Mouse (Mus musculus) embryo, embryonic 11.5 days (tissue): Measurements from ENCODE around the gene Scg2.

Experiments used
- DNase-seq: peaks from one replicate; pipeline ENCODE4 v3.0.0-alpha.2; 2012; ENCODE audit warnings: low read depth, low spot score

Scg2 gene

DNA sequence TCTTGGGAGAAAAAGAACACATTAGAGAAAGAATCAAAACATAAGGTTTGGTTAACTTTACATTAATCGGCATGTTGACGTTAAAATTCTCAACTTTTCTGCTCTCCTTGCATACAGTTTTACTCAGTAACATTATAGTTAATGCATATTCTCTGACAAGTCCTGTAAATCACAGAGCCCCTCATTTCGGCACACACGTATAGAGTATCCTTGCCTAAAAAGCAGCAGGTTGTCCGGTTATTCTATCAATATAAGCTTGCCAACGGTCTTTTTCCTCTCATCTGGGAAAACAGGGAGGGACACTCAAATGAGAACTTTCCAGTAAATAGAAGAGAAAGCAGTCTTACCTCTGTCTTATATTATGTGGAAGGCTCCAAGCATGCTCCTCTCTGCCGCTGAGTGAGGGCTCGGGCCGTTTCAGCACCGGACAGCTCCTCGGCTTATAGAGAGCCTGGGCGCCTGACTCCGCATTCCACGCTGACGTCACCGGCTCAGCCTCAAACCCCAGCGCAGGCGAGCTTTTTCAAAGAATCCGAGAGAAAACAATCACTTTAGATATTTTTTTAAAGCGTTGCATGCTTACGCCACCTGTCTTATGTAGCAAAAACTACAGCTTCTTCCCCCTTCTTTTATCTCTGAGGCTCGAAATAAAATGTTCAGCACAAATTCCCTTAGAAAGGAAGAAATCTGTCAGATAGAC is at the start of gene Scg2:
TSS of gene Scg2 (minus strand) at position 512 of the 700 bp plus-strand sequence.
- DNase-seq = peak; percentile 88

DNA sequence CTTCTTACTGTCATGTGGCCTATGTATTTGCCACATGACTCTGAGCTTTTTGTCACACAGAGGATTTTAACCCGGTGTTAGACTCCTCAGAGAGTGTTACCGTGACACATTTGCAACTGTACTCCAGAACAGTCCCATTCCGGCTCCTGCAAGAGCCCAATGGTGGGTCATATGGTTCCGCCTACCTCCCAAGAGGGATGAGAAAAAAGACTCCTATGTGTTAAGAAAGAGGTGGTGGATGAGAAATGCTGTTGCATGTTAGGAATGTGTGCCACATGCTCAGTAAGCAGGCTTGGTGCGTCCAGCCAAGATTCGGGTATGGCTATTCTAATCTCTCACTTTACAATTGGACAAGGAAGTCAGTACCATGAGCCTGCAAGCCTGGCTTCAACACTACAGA is 45.6 kb upstream of the Scg2 start:
- no peak for DNase-seq

DNA sequence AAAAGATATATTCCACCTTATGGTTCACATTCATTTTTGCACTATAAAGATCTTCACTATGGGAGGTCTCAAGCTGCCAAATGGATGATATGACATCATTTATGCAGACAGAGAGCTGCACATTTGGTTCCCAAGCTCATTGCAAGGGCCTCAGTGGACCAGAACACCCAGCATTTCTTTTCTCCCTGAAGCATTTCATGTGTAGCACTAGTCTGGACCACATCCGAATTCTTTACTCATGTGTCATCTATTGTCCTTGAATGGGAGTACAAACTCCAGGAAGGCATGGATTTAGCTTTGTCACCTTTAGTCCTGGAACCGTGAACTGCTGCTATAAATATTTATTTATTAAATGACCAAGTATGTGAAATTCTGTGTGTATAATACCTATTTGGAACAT is 30.9 kb upstream of the Scg2 start:
- DNase-seq = no peak

DNA sequence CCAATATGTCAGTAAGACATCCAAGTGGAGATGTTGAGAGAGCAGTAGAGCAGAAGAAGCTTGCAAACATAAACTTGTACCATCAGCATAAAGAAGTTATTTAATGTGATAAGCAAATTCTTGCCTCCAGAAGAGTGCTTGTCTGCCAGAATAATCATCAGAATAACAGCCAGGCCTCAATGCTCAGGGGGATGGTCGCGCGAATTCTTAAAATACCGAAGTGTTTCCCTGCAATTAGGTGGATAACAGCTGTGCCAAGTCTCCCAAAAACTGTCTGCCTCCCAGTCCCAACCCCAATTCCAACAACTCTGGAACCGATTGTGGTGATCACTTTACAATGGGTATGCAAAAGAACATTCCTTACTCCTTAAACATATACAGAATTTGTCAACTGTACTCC is 30.0 kb upstream of the Scg2 start:
- DNase-seq = no peak

DNA sequence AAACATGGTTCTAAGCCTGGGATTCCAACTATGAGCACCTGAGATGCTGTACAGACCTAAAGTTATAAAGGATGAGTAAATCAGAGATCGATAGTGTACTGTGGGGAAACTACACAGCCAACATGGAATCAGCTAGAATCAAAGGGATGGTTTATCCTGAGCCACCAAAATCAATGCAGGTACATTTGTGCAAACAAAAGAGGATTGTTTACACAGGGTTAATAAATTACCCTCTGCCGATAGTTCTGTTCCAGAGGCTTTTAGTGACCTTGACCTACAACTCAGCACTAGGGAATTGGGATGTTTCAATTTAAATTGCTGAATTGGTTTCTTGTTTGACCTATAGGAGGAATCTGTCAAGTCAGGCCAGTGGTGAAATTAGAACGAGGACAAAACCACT is 26.7 kb upstream of the Scg2 start:
- no peak for DNase-seq

DNA sequence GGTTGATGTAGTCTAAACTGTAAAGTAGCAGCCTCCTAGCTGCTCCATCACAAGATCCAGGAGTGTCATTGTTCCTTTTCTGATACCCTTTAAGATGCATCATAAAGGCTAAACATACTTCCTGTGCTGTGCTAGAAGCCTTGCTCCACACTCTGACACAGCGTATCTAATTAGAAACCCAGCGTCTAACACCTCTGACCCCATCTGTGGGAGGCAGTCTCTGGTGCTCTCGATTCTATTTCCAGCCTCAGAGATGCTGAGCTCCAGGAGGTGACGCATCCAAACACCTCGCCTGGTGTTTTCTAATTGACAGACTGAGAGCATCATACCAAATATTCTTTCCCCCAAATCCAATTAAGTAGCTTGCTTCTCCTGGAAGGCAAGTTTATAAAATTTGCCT is 18.6 kb upstream of the Scg2 start:
- no peak for DNase-seq

DNA sequence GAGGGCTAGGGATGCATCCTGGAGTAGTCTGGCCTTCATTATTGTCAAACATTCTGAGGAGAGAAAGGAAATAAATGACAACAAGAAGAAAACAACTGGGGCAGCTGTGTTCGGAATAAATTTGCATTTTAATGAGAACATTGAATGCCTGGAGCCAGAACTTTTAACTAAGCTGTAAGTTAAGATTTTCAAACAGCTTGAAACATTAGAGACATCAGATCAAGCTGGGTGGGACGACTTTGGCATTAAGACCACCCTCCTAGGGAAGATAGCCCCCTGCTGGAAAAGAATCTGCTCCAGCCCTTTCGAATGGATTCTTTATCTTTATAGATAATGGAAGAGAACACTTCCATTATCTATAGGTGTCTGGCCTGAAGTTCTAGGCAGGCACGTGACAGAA is 14.2 kb upstream of the Scg2 start:
- DNase-seq = no peak

DNA sequence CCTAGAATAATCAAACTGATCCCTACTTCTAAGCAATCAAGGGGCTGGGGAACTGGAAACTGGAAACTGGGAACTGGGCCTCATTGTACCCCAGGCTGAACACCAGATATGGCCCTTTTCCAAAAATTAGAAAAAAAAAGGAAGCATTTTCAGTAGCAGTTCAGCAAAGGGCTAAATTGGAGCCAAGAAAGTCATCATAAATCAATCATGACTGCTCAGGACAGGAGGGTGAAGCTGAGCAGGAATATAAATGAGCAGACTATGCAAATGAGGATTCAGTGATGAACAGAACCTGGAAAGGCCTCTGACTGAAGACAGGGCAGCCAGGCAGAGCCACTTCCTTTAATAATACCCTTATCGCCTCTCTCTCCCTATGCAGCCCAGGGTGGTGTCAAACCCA is 12.4 kb upstream of the Scg2 start:
- no peak for DNase-seq

DNA sequence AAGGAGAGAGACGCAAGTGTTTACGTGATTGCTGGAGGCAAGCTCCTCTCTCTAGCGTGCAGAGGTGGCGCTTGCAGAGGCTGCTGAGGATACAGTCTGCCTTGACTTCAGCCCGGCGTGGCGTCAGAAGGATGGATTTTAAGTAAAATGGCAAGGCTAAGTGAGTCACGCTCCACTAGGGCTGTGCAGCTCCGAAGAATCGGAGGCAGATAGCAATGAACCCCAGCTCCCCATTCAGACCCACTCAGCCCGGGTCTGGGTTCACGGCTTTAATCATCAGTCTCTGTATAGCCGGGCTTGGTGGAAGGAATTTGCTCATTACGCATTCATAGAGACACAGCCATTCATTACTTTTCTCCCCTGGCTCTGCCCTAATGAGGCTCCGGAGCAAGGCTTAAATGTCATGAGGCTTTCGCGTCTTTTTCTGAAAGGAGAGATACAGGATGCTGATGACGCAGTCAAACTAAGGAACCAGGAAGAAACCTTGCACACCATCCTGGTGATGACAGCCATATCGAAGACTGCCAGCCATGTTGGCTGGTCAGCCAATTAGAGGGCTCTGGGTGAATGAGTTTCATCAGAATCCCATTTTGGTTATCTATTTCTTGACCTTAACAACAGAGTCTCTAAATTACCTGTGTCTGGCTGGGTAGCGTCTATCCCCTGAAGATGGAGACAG is 10.6 kb upstream of the Scg2 start:
- DNase-seq = no peak

DNA sequence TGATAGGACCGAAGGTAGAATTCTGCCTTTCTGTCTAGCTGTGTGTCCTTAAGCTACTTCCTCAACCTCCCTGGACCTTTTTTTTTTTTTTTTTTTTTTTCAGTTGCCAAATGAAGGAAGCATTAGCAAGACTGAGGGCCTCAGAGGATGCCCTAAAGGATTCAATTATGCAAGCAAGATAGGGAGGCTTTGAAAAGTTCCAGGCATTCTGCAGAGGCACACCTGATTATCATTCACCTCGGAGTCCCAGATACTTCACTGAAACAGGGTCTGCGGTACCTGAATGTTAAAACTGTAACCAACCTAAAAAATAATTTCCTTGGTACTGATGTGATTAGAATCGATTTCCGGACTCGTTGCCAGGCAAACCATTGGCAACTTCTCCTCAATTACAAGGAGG is 10.0 kb upstream of the Scg2 start:
- DNase-seq = no peak

DNA sequence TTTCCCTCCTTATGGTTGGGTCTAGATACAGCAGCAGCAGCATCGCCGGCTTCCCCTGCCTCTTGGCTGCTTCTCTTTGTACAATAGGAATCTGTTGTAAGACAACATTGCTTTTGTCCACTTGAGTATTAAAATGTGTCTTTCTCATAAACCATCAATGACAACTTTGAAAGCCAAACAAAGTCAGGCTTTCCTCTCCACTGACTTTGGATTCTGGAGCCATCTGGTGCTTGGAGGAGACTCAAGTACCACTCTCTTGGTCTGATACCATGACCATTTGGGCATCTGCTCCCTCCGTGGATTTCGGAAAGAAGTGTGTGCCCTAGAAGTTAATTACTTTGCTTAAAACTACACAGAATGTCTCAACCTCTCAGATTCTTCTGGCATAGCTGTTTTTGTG is 5.7 kb upstream of the Scg2 start:
- DNase-seq = no peak

DNA sequence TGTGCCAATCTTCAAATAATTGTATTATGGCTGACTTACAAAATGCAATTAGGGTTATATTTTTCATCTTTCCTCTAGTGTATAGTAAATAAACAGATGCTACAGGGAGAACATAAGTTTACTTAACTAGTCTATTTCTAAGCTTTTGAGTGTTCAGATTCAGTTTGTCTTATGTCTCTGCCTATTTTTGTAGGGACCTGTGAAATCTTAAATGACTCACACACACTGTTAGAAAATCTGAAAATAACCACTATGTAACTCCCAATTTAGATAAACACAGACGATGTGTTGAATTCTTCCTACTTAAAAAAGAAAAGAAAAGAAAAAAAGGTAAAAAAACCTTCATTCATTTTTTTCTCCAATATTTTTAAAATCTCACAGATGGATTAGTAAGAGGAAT is 2.2 kb downstream of the Scg2 start:
- no peak for DNase-seq

DNA sequence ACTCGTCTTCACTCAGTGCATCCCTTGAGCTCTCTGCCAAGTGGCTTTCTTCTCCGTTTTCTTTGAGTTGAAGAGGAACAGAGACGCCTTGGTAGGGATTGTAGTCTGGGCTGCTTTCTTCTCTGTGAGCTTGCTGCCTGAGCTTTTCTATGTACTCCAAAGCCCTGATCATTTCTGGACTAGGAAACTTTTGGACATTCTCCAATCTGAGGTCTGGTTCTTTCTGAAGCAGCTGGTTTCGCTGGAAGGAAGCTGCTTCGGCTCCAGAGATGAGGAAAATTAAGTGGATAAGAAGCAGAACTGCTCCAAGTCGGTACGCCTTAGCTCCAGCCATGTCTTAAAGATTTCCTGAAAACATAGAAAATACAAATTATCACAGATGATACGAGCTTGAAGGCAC is 3.2 kb downstream of the Scg2 start:
- DNase-seq = no peak

DNA sequence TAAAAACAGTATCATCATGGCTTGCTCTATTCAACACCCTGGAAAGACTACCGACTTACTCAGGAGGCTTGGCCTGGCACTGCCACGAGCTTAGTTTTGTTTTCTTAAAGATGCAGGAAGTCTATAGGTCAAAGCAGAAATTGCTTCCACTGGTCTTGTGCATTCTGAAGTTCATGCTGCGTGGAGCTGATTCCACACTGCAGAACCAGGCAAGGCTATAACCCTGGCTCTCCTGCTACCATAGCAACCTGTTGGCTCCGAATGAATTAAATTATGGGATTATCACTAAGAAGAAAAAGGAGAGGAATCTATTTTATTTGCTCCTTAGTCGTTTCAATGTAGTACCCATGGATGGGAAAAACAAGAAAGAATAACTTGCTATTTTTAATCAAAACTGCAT is 10.9 kb downstream of the Scg2 start:
- DNase-seq = no peak

DNA sequence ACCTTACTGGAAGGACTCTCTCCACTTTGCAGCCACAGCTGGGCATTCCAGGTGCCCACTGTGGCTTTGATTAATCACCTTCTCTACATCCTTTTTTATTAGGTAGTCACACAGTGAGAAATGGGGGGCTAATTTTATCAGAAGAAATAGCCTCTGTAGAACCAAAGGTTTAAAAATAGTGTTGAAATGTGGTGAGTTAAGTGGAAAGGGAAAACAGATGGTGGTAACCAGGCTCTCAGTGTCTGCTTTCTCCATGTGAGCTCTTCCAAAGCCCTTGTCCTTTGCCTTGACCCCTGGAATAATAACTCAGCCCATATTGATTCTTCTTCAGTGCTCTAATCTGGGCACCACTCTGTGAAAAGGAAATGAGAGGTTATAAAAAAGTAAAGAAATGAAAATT is 24.4 kb downstream of the Scg2 start:
- DNase-seq = peak; percentile 16

DNA sequence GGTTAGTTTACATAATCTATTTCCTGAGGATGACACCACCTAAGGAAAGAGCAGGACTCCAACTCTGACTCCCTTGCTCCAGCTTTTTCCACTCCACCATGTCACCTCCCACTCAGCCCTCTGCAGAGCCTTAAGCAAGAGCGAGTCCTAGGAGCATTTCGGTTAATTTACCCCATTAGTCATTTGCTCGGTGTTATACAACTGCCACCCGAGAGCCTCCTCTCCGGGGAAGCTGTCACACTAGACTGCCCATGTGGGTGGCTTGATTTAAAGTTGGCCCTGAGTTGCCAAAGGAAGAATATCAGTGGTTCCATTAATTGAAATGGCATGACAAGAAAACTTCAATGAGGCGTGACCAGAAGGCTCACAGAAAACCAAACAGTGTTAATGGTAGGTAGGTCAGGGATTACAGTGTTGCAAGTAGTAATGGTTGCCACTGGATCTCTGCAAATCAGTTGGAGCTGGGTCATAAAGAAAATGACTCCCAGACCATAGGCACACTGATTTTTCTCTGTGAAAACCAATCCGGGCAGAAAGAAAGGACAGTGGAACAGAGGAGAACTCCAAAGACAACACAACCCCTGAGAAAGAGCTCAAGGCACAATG is 33.5 kb downstream of the Scg2 start:
- no peak for DNase-seq

DNA sequence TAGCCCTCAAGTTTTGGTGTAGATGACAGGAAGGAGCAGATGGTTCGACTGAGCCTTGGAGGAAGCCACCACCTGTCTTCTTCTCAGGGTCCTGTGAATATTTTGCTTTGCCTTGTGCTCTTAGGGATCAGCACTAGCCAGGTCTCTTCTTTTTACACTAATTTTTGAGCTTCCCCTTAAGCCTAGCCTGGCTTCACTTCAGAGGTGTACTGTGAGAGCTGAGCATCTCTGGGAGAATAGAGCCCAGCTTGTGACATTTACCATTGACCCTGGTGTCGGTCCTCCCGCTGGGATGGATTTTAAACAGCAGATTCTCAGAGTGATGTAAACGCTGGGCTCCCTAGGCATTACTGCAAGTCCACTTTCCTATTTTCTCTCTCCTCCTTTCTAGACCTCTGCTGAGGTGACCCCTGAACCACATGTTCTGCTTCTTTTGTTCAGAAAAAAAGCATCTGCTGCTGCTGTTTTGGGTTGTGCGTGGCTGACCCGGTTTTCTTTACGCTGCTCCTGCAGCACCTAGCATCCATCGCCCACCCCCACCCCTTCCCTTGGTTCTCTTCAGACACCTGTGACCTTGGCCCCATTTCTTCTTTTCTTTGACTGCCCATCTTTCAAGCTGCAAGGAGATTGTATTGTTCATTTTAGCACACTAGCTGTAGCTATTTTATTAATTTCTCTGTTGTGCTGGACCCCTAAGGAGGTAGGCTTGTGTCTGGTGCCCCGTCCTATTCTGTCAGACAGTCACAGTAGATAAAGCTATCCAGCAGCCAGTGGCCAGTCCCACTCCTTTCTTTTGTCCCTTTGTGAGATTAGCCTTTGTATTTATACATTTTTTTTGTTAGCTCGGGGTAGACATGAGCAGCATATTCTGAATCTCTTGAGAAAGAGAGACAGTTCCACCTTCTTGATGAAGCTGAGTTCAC is 38.6 kb downstream of the Scg2 start:
- DNase-seq = no peak

DNA sequence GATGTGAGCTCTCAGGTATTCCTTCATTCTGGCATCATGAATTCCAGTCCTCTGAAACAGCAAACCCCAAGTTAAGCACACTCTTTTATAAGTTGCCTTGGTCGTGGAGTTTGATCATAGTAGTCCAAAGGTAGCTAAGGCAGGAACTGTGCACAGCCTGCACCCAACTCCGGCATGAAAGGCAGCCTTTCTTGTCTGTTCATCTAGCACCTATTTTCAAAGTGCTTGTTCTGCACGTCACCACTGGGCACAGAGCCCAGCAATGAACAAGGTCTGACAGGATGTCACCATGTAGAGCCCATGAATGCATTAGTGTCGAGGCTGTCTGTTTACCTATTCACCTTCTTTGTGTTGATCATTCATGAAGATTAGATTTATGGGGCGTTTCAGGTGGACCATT is 39.6 kb downstream of the Scg2 start:
- DNase-seq = no peak
